Mouse (Mus musculus): ENCODE data around the gene Bag1.

The Bag1 gene

DNA sequence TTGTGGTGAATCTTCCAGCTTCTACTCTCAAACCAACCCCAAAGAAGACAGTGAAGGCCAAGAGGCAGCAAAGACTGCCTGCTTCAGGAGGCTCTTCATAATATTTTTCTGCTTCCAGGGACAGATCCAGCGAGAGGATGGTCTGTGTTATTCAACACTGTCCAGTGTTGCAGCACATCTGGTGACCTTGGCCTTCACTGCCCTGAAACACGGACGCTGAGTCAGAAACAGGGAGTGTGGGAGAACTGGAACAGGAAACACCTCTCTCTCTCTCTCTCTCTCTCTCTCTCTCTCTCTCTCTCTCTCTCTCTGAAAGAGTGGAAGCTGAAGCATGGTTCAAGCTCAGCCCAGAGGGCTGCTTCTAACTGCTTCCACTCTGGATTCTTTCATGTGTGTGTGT, 58.8 kb downstream of the Bag1 start:
- DNase-seq (ENCODE audit: low spot score in 2 of 2): no peak

DNA sequence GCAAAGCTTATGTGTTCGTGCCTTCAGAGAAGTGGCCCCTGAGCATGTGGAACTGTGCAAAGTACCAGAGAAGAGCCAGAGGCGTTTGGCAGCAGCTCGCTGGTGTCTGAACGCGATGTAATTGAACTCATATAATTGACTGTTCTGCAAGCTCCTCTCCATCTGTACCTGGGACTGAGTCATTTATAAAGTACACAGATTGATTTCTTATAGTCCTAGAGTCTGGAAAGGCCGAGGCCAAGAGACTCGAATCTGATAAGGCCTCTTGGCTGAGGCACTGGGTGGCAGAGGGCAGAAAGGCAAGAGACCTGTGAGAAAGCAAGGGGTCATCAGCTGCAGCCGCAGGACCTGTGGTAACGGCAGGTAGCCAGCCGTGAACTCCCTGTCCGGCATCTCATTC, 59.3 kb downstream of the Bag1 start:
- DNase-seq (ENCODE audit: low spot score in 2 of 2): no peak

Measured in frontal cortex, postnatal 14 days (tissue).